Mouse (Mus musculus): ENCODE data around the gene Klhdc3.

DNA sequence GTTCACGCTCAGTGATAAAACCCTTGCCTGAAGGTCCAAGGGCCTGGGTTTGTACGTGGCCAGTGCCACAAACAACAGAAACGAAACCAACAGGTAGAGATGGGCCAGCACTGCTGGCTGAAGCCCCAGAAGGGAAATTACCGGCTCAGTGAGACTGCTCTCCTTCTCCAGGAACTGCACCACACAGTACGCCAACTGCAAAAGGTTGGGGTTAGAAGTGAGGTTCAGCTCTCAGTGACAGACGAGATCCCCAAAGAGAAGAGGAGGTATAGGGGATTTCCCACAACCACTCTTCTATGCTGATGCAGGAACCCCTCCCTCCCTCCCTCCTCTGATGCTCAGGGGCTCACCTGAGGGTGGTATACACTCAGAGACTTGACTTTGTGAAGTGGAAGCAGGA is 5.2 kb upstream of the Klhdc3 start:
- TF ChIP-seq CTCF (IDR thresholded peaks at IDR 0.05; ENCODE audit: control insufficient read depth, insufficient read depth, insufficient read length) (no peak), MAX (IDR thresholded peaks at IDR 0.05) (no peak), CEBPB (IDR thresholded peaks at IDR 0.05; ENCODE audit: low read depth) (no peak), USF1 (IDR thresholded peaks at IDR 0.05; ENCODE audit: low read depth) (no peak), FOSL1 (IDR thresholded peaks at IDR 0.05; ENCODE audit: insufficient read depth, low read length, poor library complexity, severe bottlenecking) (no peak)

Measured in C2C12 (cell line).